Mouse (Mus musculus): Measurements from ENCODE around the gene Shisa5. TPM values are rescaled to one million over a fixed set of nuclear protein-coding genes. Genes with fewer than 3 reads are reported as not detected.

Shisa5 gene
- total and polyA plus RNA-seq, 3 experiments = 17.1 to 207 (median 50.0) TPM

DNA sequence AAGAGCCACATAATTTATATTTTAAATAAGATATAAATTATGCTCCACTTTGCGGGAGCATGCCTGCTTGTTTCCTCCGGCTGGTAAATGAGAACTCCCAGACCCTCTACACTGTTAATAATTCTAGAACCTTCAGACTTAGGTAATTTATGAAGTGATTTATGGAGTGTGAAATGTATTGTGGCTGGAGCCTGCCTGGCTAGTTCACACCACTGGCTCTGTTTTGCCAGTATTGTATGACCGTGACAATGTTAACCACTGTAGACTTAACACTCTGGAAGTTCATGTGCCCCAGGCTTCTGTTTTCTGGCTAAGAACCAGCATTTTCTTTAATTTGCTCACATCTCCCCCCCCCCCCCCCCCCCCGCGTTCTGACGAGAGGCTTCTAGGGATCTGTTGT lies 69.0 kb downstream of the Shisa5 start:
- ATAC-seq (ENCODE audit: extremely low read depth, insufficient number of reproducible peaks, low FRiP score, poor library complexity, severe bottlenecking) = no peak
- Histone ChIP-seq H3K9me3 (replicated peaks) (no peaks in the 10 kb centered on the region), H3K36me3 (replicated peaks) (no peaks in the 10 kb centered on the region), H3K27me3 (ENCODE audit: insufficient read depth, low read length) (peaks cover 43% of the 10 kb centered on the region), H3K4me3 (ENCODE audit: low read depth, low read length) (no peak overlapping the region), H3K4me1 (ENCODE audit: insufficient read depth, low read depth, low read length) (no peaks in the 10 kb centered on the region; the same call in 1 of the 2 replicates)
- DNase-seq (ENCODE audit: low spot score) = no peak
- no peak for TF ChIP-seq TAL1 (conservative IDR thresholded peaks at IDR 0.05; ENCODE audit: low read depth, low read length)
- no peak for TF ChIP-seq CTCF (IDR thresholded peaks at IDR 0.05; ENCODE audit: low read depth, low read length)
- no peak for TF ChIP-seq GATA1 (IDR thresholded peaks at IDR 0.05; ENCODE audit: borderline replicate concordance, low read length)
- no peak for TF ChIP-seq POLR2AphosphoS5 (IDR thresholded peaks at IDR 0.05; ENCODE audit: insufficient replicate concordance, low read depth, low read length)
- no peak for TF ChIP-seq GATA2 (IDR thresholded peaks at IDR 0.05; ENCODE audit: borderline replicate concordance, low read depth, low read length)

Other genes with a start within 250 kb of the Shisa5 start
- 4.7 and 6.3 TPM in 2 replicates for gene Nckipsd, start 230.2 kb upstream of the Shisa5 start, total RNA-seq (2014; fragmentation: Nextera tagmentation)
- 4.1 and 5.2 TPM in 2 replicates for gene Nckipsd, start 230.2 kb upstream of the Shisa5 start, total RNA-seq (2017)
- gene Nckipsd, start 230.2 kb upstream of the Shisa5 start, polyA plus RNA-seq (2012) = 5.6 and 8.3 TPM in 2 replicates
- gene Celsr3, start 212.2 kb upstream of the Shisa5 start, total RNA-seq (2014; fragmentation: Nextera tagmentation) = not detected in 2 replicates
- 0.11 and 0.12 TPM in 2 replicates for gene Celsr3, start 212.2 kb upstream of the Shisa5 start, total RNA-seq (2017)
- 0.01 TPM in 1 of 2 replicates, not detected in the other for gene Celsr3, start 212.2 kb upstream of the Shisa5 start, polyA plus RNA-seq (2012)
- gene Slc26a6, start 185.3 kb upstream of the Shisa5 start, total RNA-seq (2014; fragmentation: Nextera tagmentation) = 1.0 and 3.6 TPM in 2 replicates
- gene Slc26a6, start 185.3 kb upstream of the Shisa5 start, total RNA-seq (2017) = 2.3 and 3.1 TPM in 2 replicates
- gene Slc26a6, start 185.3 kb upstream of the Shisa5 start, polyA plus RNA-seq (2012) = 2.4 and 3.5 TPM in 2 replicates
- gene Tmem89, start 123.9 kb upstream of the Shisa5 start, total RNA-seq (2014; fragmentation: Nextera tagmentation) = not detected in 2 replicates
- not detected in 2 replicates for gene Tmem89, start 123.9 kb upstream of the Shisa5 start, total RNA-seq (2017)
- not detected in 2 replicates for gene Tmem89, start 123.9 kb upstream of the Shisa5 start, polyA plus RNA-seq (2012)
- 172 and 173 TPM in 2 replicates for gene Uqcrc1, start 101.9 kb upstream of the Shisa5 start, total RNA-seq (2014; fragmentation: Nextera tagmentation)
- gene Uqcrc1, start 101.9 kb upstream of the Shisa5 start, total RNA-seq (2017) = 186 and 188 TPM in 2 replicates
- gene Uqcrc1, start 101.9 kb upstream of the Shisa5 start, polyA plus RNA-seq (2012) = 448 and 452 TPM in 2 replicates
- gene Col7a1, start 85.0 kb upstream of the Shisa5 start, total RNA-seq (2014; fragmentation: Nextera tagmentation) = 0.10 and 0.30 TPM in 2 replicates
- 1.1 and 3.0 TPM in 2 replicates for gene Col7a1, start 85.0 kb upstream of the Shisa5 start, total RNA-seq (2017)
- 0.15 and 0.28 TPM in 2 replicates for gene Col7a1, start 85.0 kb upstream of the Shisa5 start, polyA plus RNA-seq (2012)
- not detected in 2 replicates for gene Ucn2, start 52.6 kb upstream of the Shisa5 start, total RNA-seq (2014; fragmentation: Nextera tagmentation)
- gene Ucn2, start 52.6 kb upstream of the Shisa5 start, total RNA-seq (2017) = 0.17 and 0.38 TPM in 2 replicates
- gene Ucn2, start 52.6 kb upstream of the Shisa5 start, polyA plus RNA-seq (2012) = not detected in 2 replicates
- gene Pfkfb4, start 46.8 kb upstream of the Shisa5 start, total RNA-seq (2014; fragmentation: Nextera tagmentation) = 7.1 and 10.0 TPM in 2 replicates
- gene Pfkfb4, start 46.8 kb upstream of the Shisa5 start, total RNA-seq (2017) = 9.1 and 9.3 TPM in 2 replicates
- gene Pfkfb4, start 46.8 kb upstream of the Shisa5 start, polyA plus RNA-seq (2012) = 1.7 and 4.1 TPM in 2 replicates
- gene Trex1, start 21.2 kb downstream of the Shisa5 start, total RNA-seq (2014; fragmentation: Nextera tagmentation) = 9.6 and 14.4 TPM in 2 replicates
- gene Trex1, start 21.2 kb downstream of the Shisa5 start, total RNA-seq (2017) = 12.2 and 19.6 TPM in 2 replicates
- gene Trex1, start 21.2 kb downstream of the Shisa5 start, polyA plus RNA-seq (2012) = 15.1 and 27.4 TPM in 2 replicates
- 16.4 and 17.9 TPM in 2 replicates for gene Atrip, start 35.6 kb downstream of the Shisa5 start, total RNA-seq (2014; fragmentation: Nextera tagmentation)
- 18.1 and 22.8 TPM in 2 replicates for gene Atrip, start 35.6 kb downstream of the Shisa5 start, total RNA-seq (2017)
- 8.5 and 9.2 TPM in 2 replicates for gene Atrip, start 35.6 kb downstream of the Shisa5 start, polyA plus RNA-seq (2012)
- gene Ccdc51, start 43.9 kb downstream of the Shisa5 start, total RNA-seq (2014; fragmentation: Nextera tagmentation) = 4.7 and 5.0 TPM in 2 replicates
- gene Ccdc51, start 43.9 kb downstream of the Shisa5 start, total RNA-seq (2017) = 16.0 and 16.8 TPM in 2 replicates
- gene Ccdc51, start 43.9 kb downstream of the Shisa5 start, polyA plus RNA-seq (2012) = 8.0 and 8.8 TPM in 2 replicates
- gene Tma7, start 44.0 kb downstream of the Shisa5 start, total RNA-seq (2014; fragmentation: Nextera tagmentation) = 133 and 230 TPM in 2 replicates
- 413 and 422 TPM in 2 replicates for gene Tma7, start 44.0 kb downstream of the Shisa5 start, total RNA-seq (2017)
- 429 and 438 TPM in 2 replicates for gene Tma7, start 44.0 kb downstream of the Shisa5 start, polyA plus RNA-seq (2012)
- gene Plxnb1, start 56.8 kb downstream of the Shisa5 start, total RNA-seq (2014; fragmentation: Nextera tagmentation) = not detected in 2 replicates
- gene Plxnb1, start 56.8 kb downstream of the Shisa5 start, total RNA-seq (2017) = 0.23 and 0.44 TPM in 2 replicates
- gene Plxnb1, start 56.8 kb downstream of the Shisa5 start, polyA plus RNA-seq (2012) = not detected in 2 replicates
- gene Fbxw21, start 123.5 kb downstream of the Shisa5 start, total RNA-seq (2014; fragmentation: Nextera tagmentation) = not detected in 2 replicates
- gene Fbxw21, start 123.5 kb downstream of the Shisa5 start, total RNA-seq (2017) = 0.11 TPM in 1 of 2 replicates, not detected in the other
- not detected in 2 replicates for gene Fbxw21, start 123.5 kb downstream of the Shisa5 start, polyA plus RNA-seq (2012)
- gene Fbxw13, start 157.4 kb downstream of the Shisa5 start, total RNA-seq (2014; fragmentation: Nextera tagmentation) = not detected in 2 replicates
- gene Fbxw13, start 157.4 kb downstream of the Shisa5 start, total RNA-seq (2017) = not detected in 2 replicates
- gene Fbxw13, start 157.4 kb downstream of the Shisa5 start, polyA plus RNA-seq (2012) = not detected in 2 replicates
- gene Fbxw20, start 196.2 kb downstream of the Shisa5 start, total RNA-seq (2014; fragmentation: Nextera tagmentation) = not detected in 2 replicates
- 0.06 TPM in 1 of 2 replicates, not detected in the other for gene Fbxw20, start 196.2 kb downstream of the Shisa5 start, total RNA-seq (2017)
- gene Fbxw20, start 196.2 kb downstream of the Shisa5 start, polyA plus RNA-seq (2012) = not detected in 2 replicates
- gene Fbxw14, start 249.1 kb downstream of the Shisa5 start, total RNA-seq (2014; fragmentation: Nextera tagmentation) = not detected in 2 replicates
- 0.23 and 0.87 TPM in 2 replicates for gene Fbxw14, start 249.1 kb downstream of the Shisa5 start, total RNA-seq (2017)
- gene Fbxw14, start 249.1 kb downstream of the Shisa5 start, polyA plus RNA-seq (2012) = not detected in 2 replicates

All from G1E (cell line).